Mouse (Mus musculus) heart, embryonic 15.5 days (tissue): ENCODE data around the gene Top2a. TPM values are rescaled to one million over a fixed set of nuclear protein-coding genes. Genes with fewer than 3 reads are reported as not detected.

Experiments
- ATAC-seq: fragments of 200-750 bp; cut with Nextera tagmentation; replicated peaks from 2 replicates; pipeline ENCODE4 v1.8.0; 2017; ENCODE audit warnings: low read depth, moderate TSS enrichment; ENCODE audit not compliant: insufficient number of reproducible peaks, insufficient read depth, low FRiP score
- H3K27ac ChIP-seq: fragments of 300-500 bp; sonication (generic); 2 replicates; pipeline ENCODE4 v1.5.1; 2015; ENCODE audit warnings: mild to moderate bottlenecking, inconsistent platforms
- H3K27me3 ChIP-seq: fragments of 300-500 bp; sonication (generic); 2 replicates; pipeline ENCODE4 v1.6.1; 2015; ENCODE audit warnings: inconsistent platforms
- H3K36me3 ChIP-seq: fragments of 300-500 bp; sonication (generic); 2 replicates; pipeline ENCODE4 v1.6.1; 2015; ENCODE audit warnings: mild to moderate bottlenecking, inconsistent platforms
- H3K4me1 ChIP-seq: fragments of 300-500 bp; sonication (generic); replicated peaks from 2 replicates; pipeline ENCODE4 v1.6.1; 2015; ENCODE audit warnings: inconsistent platforms
- H3K4me2 ChIP-seq: fragments of 300-500 bp; sonication (generic); 2 replicates; pipeline ENCODE4 v1.6.1; 2015; ENCODE audit warnings: inconsistent platforms, mild to moderate bottlenecking, moderate library complexity
- H3K4me3 ChIP-seq: fragments of 300-500 bp; sonication (generic); 2 replicates; pipeline ENCODE4 v1.5.1; 2015; ENCODE audit warnings: mild to moderate bottlenecking, inconsistent platforms
- H3K9ac ChIP-seq: fragments of 300-500 bp; sonication (generic); 2 replicates; pipeline ENCODE4 v1.6.1; 2015; ENCODE audit warnings: mild to moderate bottlenecking, inconsistent platforms
- H3K9me3 ChIP-seq: fragments of 300-500 bp; sonication (generic); replicated peaks from 2 replicates; pipeline ENCODE4 v1.6.1; 2016; ENCODE audit warnings: inconsistent platforms
- WGBS: fragments of 180-500 bp; shearing (Covaris S2); methylation state at CpG from one replicate; pipeline ENCODE4 v1.1.7; 2015; ENCODE audit warnings: mixed read lengths; 5-methylcytosine and 5-hydroxymethylcytosine counted together
- polyA plus RNA-seq: library from polyadenylated mRNA; unstranded; fragments of >200 nt; fragmentation: Nextera tagmentation; extraction: Ambion mirVana; gene quantifications from 2 replicates; pipeline ENCODE4 v1.2.1, GENCODE M21; 2015

The Top2a gene
- polyA plus RNA-seq, 1 experiment from 2014 or later: 149 TPM

DNA sequence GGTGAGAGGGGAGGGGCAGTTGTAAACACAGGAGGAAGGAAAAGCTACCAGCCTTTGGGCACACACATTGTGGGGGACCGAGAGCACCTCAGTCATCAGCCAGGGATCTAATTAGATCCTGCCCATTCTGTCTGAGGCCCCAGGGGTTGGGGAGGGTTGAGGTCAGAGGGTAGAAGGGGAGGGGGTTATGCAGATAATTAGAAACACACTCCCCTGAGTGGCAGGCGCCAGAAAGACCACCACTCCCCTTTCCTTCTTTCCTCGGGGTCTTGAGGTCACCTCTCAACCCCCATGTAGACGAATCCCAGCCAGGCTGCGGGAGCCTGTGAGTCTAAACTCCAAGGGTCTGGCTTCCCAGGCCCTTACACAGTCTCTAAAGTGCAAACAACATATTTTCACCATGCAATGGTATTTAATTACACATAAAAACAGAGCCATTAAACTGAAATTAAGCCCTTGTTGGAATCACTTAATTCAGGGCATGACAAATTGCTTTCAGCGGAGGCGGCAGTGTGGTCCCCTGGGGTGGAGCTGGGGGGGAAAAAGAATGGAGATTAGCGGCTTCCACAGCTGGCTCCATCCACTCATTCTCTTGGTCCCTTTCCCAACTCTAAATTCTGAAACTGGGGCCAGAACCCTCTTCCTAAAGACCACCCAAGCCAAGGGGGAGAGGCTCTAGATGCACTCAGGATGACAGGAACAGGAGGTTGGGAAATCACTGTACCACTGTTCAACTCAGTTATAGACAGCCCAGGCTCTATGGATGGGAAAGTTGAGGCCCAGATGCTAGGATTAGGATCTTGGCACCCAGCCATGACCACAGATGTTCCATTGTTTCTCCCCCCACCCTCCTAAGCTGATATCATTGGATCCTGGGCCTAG is 31.8 kb upstream of the Top2a start:
- no peak for ATAC-seq
- Histone ChIP-seq H3K4me3 (no peak overlapping the region), H3K9ac (no peak overlapping the region), H3K4me2 (no peak overlapping the region), H3K9me3 (no peaks in the 10 kb centered on the region), H3K4me1 (peaks cover 13% of the 10 kb centered on the region), H3K36me3 (peaks cover 17% of the 10 kb centered on the region; the same call in 1 of the 2 replicates), H3K27me3 (no peaks in the 10 kb centered on the region), H3K27ac (peak overlapping the region; percentile 55; the same call in 1 of the 2 replicates)
- 38% methylated on average over 8 of the region's 8 CpGs for WGBS

DNA sequence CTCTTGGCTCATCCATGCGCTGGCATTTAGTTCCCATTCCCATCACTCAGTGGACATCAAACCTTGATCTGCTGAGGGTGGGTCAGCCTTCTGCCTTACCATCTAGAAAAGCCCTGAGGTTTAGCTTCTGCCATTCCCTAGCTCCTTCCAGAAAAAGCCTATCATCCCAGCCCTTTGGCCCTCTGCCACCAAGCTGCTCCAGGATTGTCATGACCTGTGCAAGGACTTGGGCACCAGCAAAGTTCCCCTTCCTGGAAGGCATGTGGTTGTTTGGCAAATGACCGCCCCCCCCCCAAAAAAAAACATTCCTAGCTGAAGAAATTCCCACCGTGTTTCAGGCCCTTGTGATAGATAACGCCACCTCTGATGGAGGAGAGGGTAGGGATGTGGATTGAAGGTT is 31.2 kb upstream of the Top2a start:
- 0 out of 2 replicates have a peak overlapping the region, but pooled peaks have one; percentile 55 for H3K27ac ChIP-seq
- no peak for ATAC-seq
- 41% methylated on average over 4 of the region's 4 CpGs for WGBS

DNA sequence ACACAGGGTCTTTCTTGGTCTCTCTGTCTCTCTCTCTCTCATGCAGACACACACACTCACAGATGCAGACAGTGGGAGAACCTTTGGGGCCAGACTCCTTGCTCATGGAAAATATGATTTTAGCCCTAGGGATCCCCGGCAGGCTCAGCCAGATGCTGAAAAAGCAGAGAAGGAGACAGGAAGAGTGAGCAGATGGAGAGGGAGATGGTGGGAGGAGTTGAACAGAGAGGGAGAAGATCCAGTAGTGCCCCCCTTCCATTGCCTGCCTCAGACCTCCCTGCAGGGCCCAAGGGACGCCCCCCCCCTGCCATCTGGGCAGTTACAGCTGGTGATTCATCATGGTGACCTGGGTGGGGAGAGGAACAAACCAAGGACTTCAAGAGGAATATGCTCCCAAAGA is 23.7 kb upstream of the Top2a start:
- H3K9me3 ChIP-seq: no peaks in the 10 kb centered on the region
- H3K27me3 ChIP-seq: no peaks in the 10 kb centered on the region
- no peak overlapping the region for H3K4me3 ChIP-seq
- peak overlapping the region; percentile 38 for H3K4me2 ChIP-seq
- ATAC-seq: no peak
- peaks cover 39% of the 10 kb centered on the region for H3K36me3 ChIP-seq
- H3K4me1 ChIP-seq: peaks cover 51% of the 10 kb centered on the region
- 28% methylated on average over 2 of the region's 2 CpGs for WGBS
- peak overlapping the region; percentile 86 for H3K27ac ChIP-seq
- H3K9ac ChIP-seq: no peak overlapping the region; the same call in 1 of the 2 replicates

More for the DNA sequence above, 31.2 kb upstream of the Top2a start:
- H3K36me3 ChIP-seq: peaks cover 18% of the 10 kb centered on the region; the same call in 1 of the 2 replicates
- H3K4me3 ChIP-seq: no peak overlapping the region
- no peaks in the 10 kb centered on the region for H3K9me3 ChIP-seq
- H3K9ac ChIP-seq: no peak overlapping the region
- peaks cover 13% of the 10 kb centered on the region for H3K4me1 ChIP-seq
- H3K27me3 ChIP-seq: no peaks in the 10 kb centered on the region
- no peak overlapping the region for H3K4me2 ChIP-seq

DNA sequence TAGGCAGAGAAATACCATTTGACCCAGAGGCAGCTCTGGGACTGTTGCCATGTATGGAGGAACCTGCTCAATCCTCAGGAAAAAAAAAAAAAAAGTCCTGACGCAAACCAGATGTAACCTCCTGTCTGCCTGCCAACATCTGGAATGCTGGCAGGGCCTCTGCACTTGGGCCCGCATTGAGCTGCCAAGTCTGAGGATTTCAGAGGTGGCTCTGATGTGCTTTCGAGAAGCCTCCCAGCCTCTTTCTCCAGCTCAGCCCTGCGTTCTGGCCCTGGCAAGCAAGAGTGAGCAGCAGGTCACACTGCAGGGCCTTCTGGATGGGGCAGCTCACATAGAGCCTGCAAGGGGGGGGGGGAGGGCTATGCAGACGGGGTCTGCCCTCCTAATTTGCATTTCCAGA is 23.1 kb upstream of the Top2a start:
- no peak overlapping the region; the same call in 1 of the 2 replicates for H3K9ac ChIP-seq
- no peak overlapping the region for H3K4me3 ChIP-seq
- H3K4me1 ChIP-seq: peaks cover 54% of the 10 kb centered on the region
- WGBS: 11% methylated on average over 5 of the region's 5 CpGs
- peak overlapping the region; percentile 38 for H3K4me2 ChIP-seq
- H3K9me3 ChIP-seq: no peaks in the 10 kb centered on the region
- no peaks in the 10 kb centered on the region for H3K27me3 ChIP-seq
- peak overlapping the region; percentile 86 for H3K27ac ChIP-seq
- H3K36me3 ChIP-seq: peaks cover 35% of the 10 kb centered on the region
- peak; percentile 69 for ATAC-seq

DNA sequence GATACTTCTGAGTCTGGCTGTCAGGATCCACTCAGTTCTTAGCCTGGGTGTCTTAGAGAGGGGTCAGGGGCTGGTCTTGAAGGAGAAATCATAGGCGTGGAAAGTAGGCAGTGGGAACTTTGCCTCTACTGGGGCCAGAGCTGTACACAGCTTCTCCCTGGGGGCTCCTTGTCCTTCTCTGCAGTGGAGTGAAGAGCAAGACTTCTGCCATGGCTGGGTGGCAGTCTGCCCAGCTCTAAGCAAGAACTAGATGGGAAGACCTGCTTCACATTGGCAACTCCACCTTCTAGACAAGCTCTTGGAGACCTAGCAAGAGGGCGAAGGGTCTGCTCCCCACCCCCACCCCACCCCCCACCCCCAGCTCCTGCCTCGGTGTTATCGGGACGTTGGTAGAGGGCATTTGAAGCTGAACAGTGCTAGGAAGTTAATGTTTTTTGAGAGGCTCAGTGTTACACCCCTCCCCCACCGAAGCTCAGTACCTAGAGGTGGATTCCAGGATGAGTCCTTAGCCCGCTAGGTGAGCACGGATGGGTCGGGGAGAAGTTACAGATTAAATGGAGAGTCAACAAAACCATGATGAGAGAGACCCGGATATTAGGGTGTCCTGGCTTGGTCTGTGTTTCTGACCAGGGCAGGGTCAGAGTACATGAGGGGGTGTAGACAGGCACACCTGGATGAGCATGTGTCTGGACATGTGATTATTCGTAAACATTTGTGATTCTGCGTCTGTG is 21.3 kb upstream of the Top2a start:
- no peaks in the 10 kb centered on the region for H3K27me3 ChIP-seq
- peaks cover 71% of the 10 kb centered on the region for H3K4me1 ChIP-seq
- H3K9ac ChIP-seq: no peak overlapping the region
- no peaks in the 10 kb centered on the region for H3K9me3 ChIP-seq
- peak overlapping the region; percentile 86 for H3K27ac ChIP-seq
- 63% methylated on average over 12 of the region's 12 CpGs for WGBS
- no peak for ATAC-seq
- no peak overlapping the region for H3K4me3 ChIP-seq
- peaks cover 21% of the 10 kb centered on the region for H3K36me3 ChIP-seq
- peak overlapping the region; percentile 44 for H3K4me2 ChIP-seq

DNA sequence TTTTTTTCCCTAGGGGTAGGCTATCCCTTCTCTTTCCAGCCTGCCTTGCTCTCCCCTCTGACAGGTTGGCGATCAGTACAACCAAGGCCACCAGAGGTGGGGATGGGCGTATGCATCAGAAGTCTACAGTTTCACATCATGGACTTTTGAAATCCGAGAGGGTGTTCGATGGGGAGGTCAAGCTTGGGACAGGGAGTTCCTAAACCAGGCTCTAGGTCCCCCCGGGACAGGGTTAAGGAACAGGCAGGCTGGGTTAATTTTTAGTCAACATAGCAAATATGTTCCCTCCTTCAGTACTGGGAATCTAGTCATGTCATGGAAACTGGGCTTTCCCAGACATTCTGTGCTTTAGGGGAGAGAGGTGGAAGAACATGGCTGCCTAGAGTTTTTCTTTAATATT is 20.3 kb upstream of the Top2a start:
- 78% methylated on average over 5 of the region's 5 CpGs for WGBS
- Histone ChIP-seq H3K4me1 (peaks cover 76% of the 10 kb centered on the region), H3K36me3 (peaks cover 13% of the 10 kb centered on the region), H3K27me3 (no peaks in the 10 kb centered on the region), H3K4me3 (peak overlapping the region; percentile 15; the same call in 1 of the 2 replicates), H3K27ac (0 out of 2 replicates have a peak overlapping the region, but pooled peaks have one; percentile 17), H3K9me3 (no peaks in the 10 kb centered on the region), H3K4me2 (peak overlapping the region; percentile 44), H3K9ac (no peak overlapping the region)
- no peak for ATAC-seq

DNA sequence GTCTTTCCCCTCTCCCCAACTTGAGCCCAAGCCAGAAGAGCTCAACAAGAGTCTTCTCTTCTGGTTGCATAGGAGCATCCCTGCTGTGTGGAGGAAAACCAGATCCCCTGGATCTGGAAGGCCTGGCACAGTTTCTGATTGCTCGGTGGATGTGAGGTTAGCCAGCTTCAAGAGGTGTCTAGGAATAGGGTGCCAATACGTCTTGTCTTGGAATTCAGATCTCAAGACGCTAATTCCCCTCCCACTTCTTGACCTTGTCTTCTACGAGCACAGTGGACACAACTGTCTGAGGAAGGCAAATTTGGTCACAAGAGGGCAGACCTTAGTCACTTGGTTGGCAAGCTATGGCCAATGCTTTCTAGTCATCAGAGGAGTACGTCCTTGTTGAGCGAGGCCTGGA is 19.6 kb upstream of the Top2a start:
- H3K4me2 ChIP-seq: peak overlapping the region; percentile 44
- H3K36me3 ChIP-seq: peaks cover 7% of the 10 kb centered on the region; the same call in 1 of the 2 replicates
- H3K27ac ChIP-seq: no peak overlapping the region
- H3K27me3 ChIP-seq: no peaks in the 10 kb centered on the region
- 56% methylated on average over 6 of the region's 6 CpGs for WGBS
- no peak overlapping the region for H3K9ac ChIP-seq
- H3K4me3 ChIP-seq: peak overlapping the region; percentile 15
- H3K9me3 ChIP-seq: no peaks in the 10 kb centered on the region
- ATAC-seq: no peak
- H3K4me1 ChIP-seq: peaks cover 73% of the 10 kb centered on the region

DNA sequence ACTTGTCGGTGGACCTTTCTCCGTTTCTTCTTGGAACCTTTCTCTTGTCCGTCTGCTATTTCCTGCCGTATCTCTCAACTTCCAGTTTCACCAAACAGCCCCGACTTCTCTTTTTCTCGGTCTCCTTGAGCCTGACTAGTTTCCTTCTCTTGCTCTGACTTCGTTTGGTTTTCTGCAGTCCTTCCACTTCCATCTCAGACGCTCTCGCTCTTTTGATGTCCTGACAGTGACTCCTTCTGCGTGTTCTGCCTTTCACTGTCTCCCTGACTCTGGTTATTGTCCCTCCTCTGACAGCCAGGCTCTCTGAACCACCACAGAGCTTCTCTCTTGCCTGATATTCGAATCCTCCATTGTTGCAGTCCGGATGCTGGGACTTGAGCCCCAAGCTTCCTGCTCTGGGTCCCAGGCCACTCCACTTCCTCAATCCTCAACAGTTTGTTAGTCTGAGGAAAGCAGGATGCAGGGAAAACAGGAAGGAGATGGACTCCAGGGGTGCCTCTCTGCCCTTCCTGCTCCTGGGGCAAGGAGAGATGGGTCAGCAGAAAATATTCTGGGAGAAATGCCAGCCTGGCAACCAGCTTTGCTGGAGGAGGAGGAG is 18.9 kb upstream of the Top2a start:
- no peak for ATAC-seq
- Histone ChIP-seq H3K27me3 (no peaks in the 10 kb centered on the region), H3K9ac (peak overlapping the region; percentile 81), H3K4me1 (peaks cover 66% of the 10 kb centered on the region), H3K27ac (peak overlapping the region; percentile 89), H3K4me3 (peak overlapping the region; percentile 63), H3K4me2 (peak overlapping the region; percentile 90), H3K9me3 (no peaks in the 10 kb centered on the region), H3K36me3 (no peaks in the 10 kb centered on the region)
- WGBS: 27% methylated on average over 12 of the region's 12 CpGs

DNA sequence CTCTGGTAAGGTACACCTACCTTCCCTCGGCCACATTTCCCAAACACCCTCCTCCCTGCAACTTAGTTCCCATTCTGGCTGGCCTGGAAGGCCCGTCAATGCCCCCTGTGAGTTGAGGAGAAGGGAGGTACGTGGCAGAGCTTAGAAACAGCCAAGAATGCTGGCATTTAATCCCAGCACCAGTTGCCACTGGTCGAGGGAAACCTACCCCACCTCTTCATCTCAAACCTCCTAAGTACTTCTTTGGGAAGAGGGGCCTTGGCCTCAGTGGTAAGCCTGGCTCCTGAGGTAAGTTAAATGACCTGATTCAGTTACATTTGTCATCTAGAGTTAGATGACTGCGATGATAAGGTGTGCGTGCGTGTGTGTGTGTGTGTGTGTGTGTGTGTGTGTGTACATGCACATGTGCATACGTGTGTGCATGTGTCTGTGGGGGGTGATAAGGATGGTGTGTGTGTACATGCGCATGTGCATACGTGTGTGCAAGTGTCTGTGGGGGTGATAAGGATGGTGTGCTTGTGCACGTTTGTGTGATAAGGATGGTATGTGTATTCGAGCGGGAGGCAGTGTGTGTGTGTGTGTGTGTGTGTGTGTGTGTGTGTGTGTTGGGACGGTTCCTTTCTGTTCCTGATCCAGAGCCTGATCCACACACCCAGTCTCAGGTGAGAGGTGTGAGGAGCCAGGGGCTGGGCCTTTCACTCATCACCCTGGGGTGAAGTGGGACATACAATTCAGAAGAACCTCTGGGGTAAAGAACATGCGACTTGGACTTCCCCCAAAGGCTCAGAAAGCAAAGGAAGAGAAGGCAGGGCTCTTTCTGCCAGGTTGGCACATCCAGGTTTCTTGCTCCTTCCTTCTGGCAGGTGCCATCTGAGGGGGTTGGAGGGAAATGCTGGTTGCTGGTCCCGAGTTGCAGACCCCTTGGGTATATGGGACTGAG is 18.1 kb upstream of the Top2a start:
- 34% methylated on average over 16 of the region's 16 CpGs for WGBS
- no peak for ATAC-seq
- H3K4me1 ChIP-seq: peaks cover 58% of the 10 kb centered on the region

DNA sequence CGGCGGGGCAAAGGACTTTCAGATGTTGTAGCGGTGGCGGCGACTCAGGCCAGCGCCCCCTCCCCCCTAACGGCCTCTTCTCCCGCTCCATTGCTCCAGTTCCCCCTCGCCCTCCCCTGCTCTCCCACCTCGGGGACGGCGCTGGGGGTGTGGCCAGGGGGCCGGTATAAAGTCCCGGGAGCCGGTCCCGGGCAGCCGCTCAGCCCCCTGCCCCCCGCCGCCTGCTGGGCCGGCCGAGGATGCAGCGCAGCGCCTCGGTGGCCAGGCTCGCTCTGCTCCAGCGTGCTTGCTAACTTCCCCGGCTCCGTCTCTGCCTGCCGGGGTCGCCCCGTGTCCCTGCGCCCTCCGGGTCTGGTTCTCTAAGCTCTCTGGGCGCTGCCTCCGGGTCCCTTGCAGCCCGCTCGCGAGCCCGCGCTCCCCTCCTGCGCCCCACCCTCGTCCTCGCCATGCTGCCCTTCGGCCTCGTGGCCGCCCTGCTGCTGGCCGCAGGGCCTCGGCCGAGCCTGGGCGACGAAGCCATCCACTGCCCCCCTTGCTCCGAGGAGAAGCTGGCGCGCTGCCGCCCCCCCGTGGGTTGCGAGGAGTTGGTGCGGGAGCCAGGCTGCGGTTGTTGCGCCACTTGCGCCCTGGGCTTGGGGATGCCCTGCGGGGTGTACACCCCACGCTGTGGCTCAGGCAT is 17.2 kb upstream of the Top2a start, which contains the start of gene Igfbp4:
Igfbp4 (plus strand) TSS at position 194 of the 679 bp plus-strand sequence.
- Histone ChIP-seq H3K4me3 (peak within 1 kb of the TSS; percentile 63), H3K36me3 (no peaks in the 10 kb centered on the region), H3K27me3 (no peaks in the 10 kb centered on the region; the same call in 1 of the 2 replicates), H3K4me1 (peaks cover 49% of the 10 kb centered on the region), H3K27ac (peak within 1 kb of the TSS; percentile 89), H3K9ac (peak within 1 kb of the TSS; percentile 81), H3K9me3 (no peaks in the 10 kb centered on the region), H3K4me2 (peak within 1 kb of the TSS; percentile 90)
- 1% methylated on average over 63 of the region's 63 CpGs for WGBS
- ATAC-seq: peak; percentile 78

More for the DNA sequence above, 18.1 kb upstream of the Top2a start:
- Histone ChIP-seq H3K4me2 (peak overlapping the region; percentile 90), H3K27me3 (no peaks in the 10 kb centered on the region), H3K9me3 (no peaks in the 10 kb centered on the region), H3K4me3 (peak overlapping the region; percentile 63), H3K27ac (peak overlapping the region; percentile 89), H3K9ac (peak overlapping the region; percentile 81), H3K36me3 (no peaks in the 10 kb centered on the region)
